Mouse (Mus musculus) erythroid progenitor cell, adult 5-6 weeks (primary cell): ENCODE data around the gene Gm27021. TPM values are rescaled to one million over a fixed set of nuclear protein-coding genes. Genes with fewer than 3 reads are reported as not detected.

ENCODE experiments used
- ATAC-seq: replicated peaks from 2 replicates; pipeline ENCODE4 v1.8.0; 2016; ENCODE audit warnings: moderate number of reproducible peaks, mild to moderate bottlenecking, moderate TSS enrichment, inconsistent platforms; ENCODE audit not compliant: poor library complexity, low FRiP score, severe bottlenecking
- total RNA-seq, 2 experiments: library from RNA; stranded (forward) in 1 of 2; stranded (reverse) in 1 of 2; fragments of 150-400 nt in 1 of 2; fragments of 186-747, 209-891 nt in 1 of 2; gene quantifications; 2 replicates each; pipeline versions ENCODE4 v1.2.3 to v1.2.4; 2015 to 2017; ENCODE audit warnings: low replicate concordance in 2 of 2

Gm27021 gene
- total RNA-seq, 2 experiments from 2014 or later = not detected

- ATAC-seq = no peak
Measured at GRCm38 (mm10) chr8:120574941-120575340, 92.9 kb downstream of the Gm27021 start.

- ATAC-seq = no peak
Measured at GRCm38 (mm10) chr8:120573866-120574265, 94.0 kb downstream of the Gm27021 start.

GRCm38 (mm10) chr8:120572534-120572933, 95.3 kb downstream of the Gm27021 start:
- ATAC-seq = no peak

GRCm38 (mm10) chr8:120571561-120571960, 96.3 kb downstream of the Gm27021 start:
- ATAC-seq = no peak

- ATAC-seq = peak; percentile 53
Measured at GRCm38 (mm10) chr8:120569939-120570715, 97.8 kb downstream of the Gm27021 start.

GRCm38 (mm10) chr8:120569123-120569522, 98.8 kb downstream of the Gm27021 start:
- no peak for ATAC-seq

- no peak for ATAC-seq
Measured at GRCm38 (mm10) chr8:120568164-120568798, 99.6 kb downstream of the Gm27021 start.

GRCm38 (mm10) chr8:120567731-120568130, 100.1 kb downstream of the Gm27021 start:
- ATAC-seq = no peak

GRCm38 (mm10) chr8:120566681-120567080, 101.2 kb downstream of the Gm27021 start:
- ATAC-seq = no peak

- no peak for ATAC-seq
Measured at GRCm38 (mm10) chr8:120565151-120565711, 102.6 kb downstream of the Gm27021 start.

- no peak for ATAC-seq
Measured at GRCm38 (mm10) chr8:120563851-120564837, 103.7 kb downstream of the Gm27021 start.

GRCm38 (mm10) chr8:120563348-120563724, 104.5 kb downstream of the Gm27021 start:
- no peak for ATAC-seq

GRCm38 (mm10) chr8:120562680-120563347, 105.1 kb downstream of the Gm27021 start:
- ATAC-seq = no peak

GRCm38 (mm10) chr8:120561539-120562435, 106.1 kb downstream of the Gm27021 start:
- ATAC-seq = no peak

GRCm38 (mm10) chr8:120560535-120560934, 107.3 kb downstream of the Gm27021 start:
- no peak for ATAC-seq

- no peak for ATAC-seq
Measured at GRCm38 (mm10) chr8:120559654-120560053, 108.2 kb downstream of the Gm27021 start.
